ENCODE assay signal across 9 mouse cellular contexts in genomic region chr11:43348571-43348970, GRCm38 (mm10).
DNase-seq lines count a peak whose midpoint lies in the region; TF ChIP-seq lines count a peak whose summit lies in the region.
"Had no signal": no experiment of that assay in that cellular context is flagged by ENCODE, and none has a peak within 500 bp of the region (broad histone marks: within the 10 kb centered on the region; RNA-seq: fewer than 3 reads in every experiment).

No protein-coding gene starts in this region.

- no peak for TF ChIP-seq POLR2A in cortical plate, adult 2 months (IDR thresholded peaks at IDR 0.05; ENCODE audit: extremely low read depth, insufficient read depth, low read length)

- H3K27ac ChIP-seq in cortical plate, adult 2 months (ENCODE audit: insufficient read depth, low read length) = no peak overlapping the region
- H3K27ac ChIP-seq in limb, embryonic 10.5 days = no peak overlapping the region
- H3K27ac ChIP-seq: stomach, embryonic 15.5 days had no signal

- H3K9me3 ChIP-seq in limb, embryonic 10.5 days (replicated peaks) = no peaks in the 10 kb centered on the region
- H3K9me3 ChIP-seq: stomach, embryonic 15.5 days had no signal

- H3K36me3 ChIP-seq in limb, embryonic 10.5 days = no peaks in the 10 kb centered on the region
- H3K36me3 ChIP-seq: stomach, embryonic 15.5 days had no signal

- DNase-seq in 3T3-L1 (ENCODE audit: low read depth, low spot score) = peak; percentile 80
- peak; percentile 68 to 93 for DNase-seq in adrenal gland, adult (ENCODE audit: inconsistent age in 2 of 2, low spot score in 1 of 2)
- peak; percentile 19 for DNase-seq in gastrocnemius, postnatal 25 days
- DNase-seq in kidney, adult 8-10 months = peak; percentile 47 to 85
- DNase-seq in limb, embryonic 10.5 days (ENCODE audit: low spot score) = peak; percentile 83
- peak; percentile 87 for DNase-seq in neural tube, embryonic 10.5 days (ENCODE audit: extremely low spot score, low spot score)
- peak; percentile 74 to 91 for DNase-seq in spleen, postnatal 4 days (ENCODE audit: low spot score in 2 of 2)

- H3K27me3 ChIP-seq in limb, embryonic 10.5 days (ENCODE audit: low read depth, poor library complexity, severe bottlenecking) = no peaks in the 10 kb centered on the region
- H3K27me3 ChIP-seq: stomach, embryonic 15.5 days had no signal

- no peak overlapping the region for H3K4me3 ChIP-seq in cortical plate, adult 2 months (ENCODE audit: insufficient read depth, low read length)
- no peak overlapping the region for H3K4me3 ChIP-seq in limb, embryonic 10.5 days
- H3K4me3 ChIP-seq: stomach, embryonic 15.5 days had no signal

- TF ChIP-seq CTCF in cortical plate, adult 2 months (IDR thresholded peaks at IDR 0.05; ENCODE audit: extremely low read depth, insufficient read depth, low read length) = peak; percentile 94

- H3K4me1 ChIP-seq in cortical plate, adult 2 months (ENCODE audit: control insufficient read depth, insufficient read depth, low read length) = peaks cover 7% of the 10 kb centered on the region; the same call in 1 of the 2 replicates
- H3K4me1 ChIP-seq in limb, embryonic 10.5 days = no peaks in the 10 kb centered on the region

- 23% methylated on average over 4 of the region's 4 CpGs for WGBS in limb, embryonic 10.5 days

Comparison
In these comparisons a context has a peak if more than half of its experiments do, and no peak if none do; other contexts are left out.
1. DNase-seq: peak in every context shown above with its lines; median percentile 87 in neural tube, embryonic 10.5 days; 83 in limb, embryonic 10.5 days; 82 in spleen, postnatal 4 days; 80 in adrenal gland, adult; 80 in 3T3-L1; 66 in kidney, adult 8-10 months; 19 in gastrocnemius, postnatal 25 days.